Mouse (Mus musculus): Measurements from ENCODE around the gene Gm12216.

GRCm38 (mm10) chr11:53890906-53891504, 31.9 kb upstream of the Gm12216 start:
- no peak for TF ChIP-seq CTCF (IDR thresholded peaks at IDR 0.05; ENCODE audit: low read depth, low read length)
- no peak for TF ChIP-seq POLR2A (IDR thresholded peaks at IDR 0.05; ENCODE audit: insufficient read depth, low read length)
- TF ChIP-seq EP300 (IDR thresholded peaks at IDR 0.05; ENCODE audit: insufficient read depth, low read depth, low read length), result no peak
